Mouse (Mus musculus) erythroblast, adult 5-6 weeks (primary cell): ENCODE results near the gene Nosip. TPM values are rescaled to one million over a fixed set of nuclear protein-coding genes. Genes with fewer than 3 reads are reported as not detected.
"Not testable (repeated sequence)": the region's sequence is repeated elsewhere in the genome, so short reads cannot be mapped to it uniquely, and the experiment has no call there.

Source experiments
- ATAC-seq: replicated peaks from 2 replicates; pipeline ENCODE4 v1.8.0; 2016; ENCODE audit warnings: moderate number of reproducible peaks, mild to moderate bottlenecking, moderate TSS enrichment, inconsistent platforms; ENCODE audit not compliant: poor library complexity, low FRiP score, severe bottlenecking
- total RNA-seq, 2 experiments: library from RNA; stranded (forward) in 1 of 2; stranded (reverse) in 1 of 2; fragments of 150-400 nt in 1 of 2; fragments of 200-764, 138-1000 nt in 1 of 2; gene quantifications; 2 replicates each; pipeline versions ENCODE4 v1.2.3 to v1.2.4; 2015 to 2017; ENCODE audit warnings: low replicate concordance in 2 of 2

Nosip gene
- total RNA-seq, 2 experiments from 2014 or later: 10.4 to 22.2 TPM

GRCm38 (mm10) chr7:45106441-45106840 is 44.2 kb downstream of the Nosip start:
- no peak for ATAC-seq

- ATAC-seq: no peak
Observed at GRCm38 (mm10) chr7:45107052-45107645, 44.9 kb downstream of the Nosip start.

- ATAC-seq: not testable (repeated sequence)
Observed at GRCm38 (mm10) chr7:45110089-45110488, 47.9 kb downstream of the Nosip start.

GRCm38 (mm10) chr7:45111940-45112339 is 49.7 kb downstream of the Nosip start:
- ATAC-seq: no peak

GRCm38 (mm10) chr7:45112529-45112928 is 50.3 kb downstream of the Nosip start:
- no peak for ATAC-seq

- ATAC-seq: no peak
Observed at GRCm38 (mm10) chr7:45113476-45113875, 51.2 kb downstream of the Nosip start.

GRCm38 (mm10) chr7:45117566-45117965 is 55.3 kb downstream of the Nosip start:
- ATAC-seq: no peak

GRCm38 (mm10) chr7:45118336-45118735 is 56.1 kb downstream of the Nosip start:
- no peak for ATAC-seq

GRCm38 (mm10) chr7:45119780-45120709 is 57.8 kb downstream of the Nosip start:
- ATAC-seq: no peak

- ATAC-seq: no peak
Observed at GRCm38 (mm10) chr7:45121404-45121803, 59.2 kb downstream of the Nosip start.

- no peak for ATAC-seq
Observed at GRCm38 (mm10) chr7:45121966-45122365, 59.7 kb downstream of the Nosip start.

GRCm38 (mm10) chr7:45122561-45123185 is 60.4 kb downstream of the Nosip start:
- no peak for ATAC-seq

GRCm38 (mm10) chr7:45123186-45123570 is 60.9 kb downstream of the Nosip start:
- ATAC-seq: no peak

GRCm38 (mm10) chr7:45124224-45125143 is 62.3 kb downstream of the Nosip start, which contains the start of gene Rps11:
Gene Rps11 (minus strand): TSS chr7:45124439.
- peak; percentile 77 for ATAC-seq

- no peak for ATAC-seq
Observed at GRCm38 (mm10) chr7:45125144-45125600, 62.9 kb downstream of the Nosip start.

- ATAC-seq: not testable (repeated sequence)
Observed at GRCm38 (mm10) chr7:45125649-45126048, 63.4 kb downstream of the Nosip start.

GRCm38 (mm10) chr7:45126147-45126843 is 64.1 kb downstream of the Nosip start:
- ATAC-seq: no peak

- no peak for ATAC-seq
Observed at GRCm38 (mm10) chr7:45126844-45127699, 64.8 kb downstream of the Nosip start.
